In genomic region chr3:89795746-89796145, GRCm38 (mm10) we compare ENCODE assay signal across 12 mouse cellular contexts. TPM values are rescaled to one million over a fixed set of nuclear protein-coding genes. Genes with fewer than 3 reads are reported as not detected.
A peak's percentile ranks its signal among the peaks of the same experiment; 100 is the strongest.
DNase-seq lines count a peak whose midpoint lies in the region; ATAC-seq and TF ChIP-seq lines count a peak whose summit lies in the region.
"Had no signal": no experiment of that assay in that cellular context is flagged by ENCODE, and none has a peak within 500 bp of the region (broad histone marks: within the 10 kb centered on the region; RNA-seq: fewer than 3 reads in every experiment).

No protein-coding gene starts in this region.

- no peaks in the 10 kb centered on the region for H3K9me3 ChIP-seq in liver, embryonic 11.5 days (ENCODE audit: control insufficient read depth, low read length)
- H3K9me3 ChIP-seq: heart, embryonic 13.5 days; limb, embryonic 12.5 days had no signal

- POLR2A ChIA-PET in Patski (lab: Charles Lee), result no interaction called here

- H3K27me3 ChIP-seq in liver, adult 2 months (ENCODE audit: control insufficient read depth, insufficient read depth, low read length), result no peaks in the 10 kb centered on the region
- H3K27me3 ChIP-seq in liver, embryonic 11.5 days (replicated peaks; ENCODE audit: control insufficient read depth, insufficient read depth, low read length), result no peaks in the 10 kb centered on the region
- H3K27me3 ChIP-seq in Patski, result no peaks in the 10 kb centered on the region
- no peaks in the 10 kb centered on the region for H3K27me3 ChIP-seq in cerebellum, adult 2 months (ENCODE audit: control insufficient read depth, insufficient read depth, low read length)
- H3K27me3 ChIP-seq: heart, embryonic 13.5 days had no signal

- H3K36me3 ChIP-seq in liver, adult 2 months (ENCODE audit: control insufficient read depth, insufficient read depth, low read length), result no peaks in the 10 kb centered on the region
- H3K36me3 ChIP-seq in liver, embryonic 11.5 days (ENCODE audit: control insufficient read depth, insufficient read depth, low read length), result no peaks in the 10 kb centered on the region
- H3K36me3 ChIP-seq: heart, embryonic 13.5 days; limb, embryonic 12.5 days had no signal

- WGBS in liver, adult 2 months, result 73% methylated on average over 5 of the region's 5 CpGs
- WGBS in liver, embryonic 11.5 days, result 71% methylated on average over 5 of the region's 5 CpGs
- WGBS in cerebellum, adult 2 months, result 31% methylated on average over 5 of the region's 5 CpGs

- no peak for ATAC-seq in liver, embryonic 11.5 days (replicated peaks; ENCODE audit: low FRiP score)
- peak; percentile 39 for ATAC-seq in Patski
- peak; percentile 29; the same call in 1 of the 2 replicates for ATAC-seq in megakaryocyte progenitor cell, adult 5-6 weeks (replicated peaks; ENCODE audit: poor library complexity)

- in situ Hi-C loops in Patski (cut with MboI; ENCODE audit: low pct_unique_long_range_greater_than_20kb), result no loop called here

- H3K4me1 ChIP-seq in liver, adult 2 months (ENCODE audit: control insufficient read depth, insufficient read depth, low read length), result no peaks in the 10 kb centered on the region
- no peaks in the 10 kb centered on the region for H3K4me1 ChIP-seq in liver, embryonic 11.5 days (replicated peaks; ENCODE audit: control insufficient read depth, insufficient read depth, low read length)
- H3K4me1 ChIP-seq in cerebellum, adult 2 months (ENCODE audit: control insufficient read depth, insufficient read depth, low read length), result no peaks in the 10 kb centered on the region

- CTCF ChIA-PET in Patski (lab: Charles Lee), result interaction anchor here (1.2 to 1.5 kb wide), 4 partner anchors 9 to 63 kb away, joined by 3 to 7 read pairs (median 4); no protein-coding TSS in a partner anchor

- H3K27ac ChIP-seq in liver, adult 2 months (replicated peaks; ENCODE audit: insufficient read depth, low read depth, low read length), result no peak overlapping the region
- no peak overlapping the region for H3K27ac ChIP-seq in liver, embryonic 11.5 days (ENCODE audit: low read depth, low read length)
- no peak overlapping the region for H3K27ac ChIP-seq in cerebellum, adult 2 months (ENCODE audit: insufficient read depth, low read length)
- H3K27ac ChIP-seq: heart, embryonic 13.5 days; hindbrain, embryonic 14.5 days; limb, embryonic 12.5 days had no signal

- TF ChIP-seq POLR2A in liver, adult 2 months (IDR thresholded peaks at IDR 0.05; ENCODE audit: extremely low read depth, insufficient read depth, low read length), result no peak
- no peak for TF ChIP-seq POLR2A in cerebellum, adult 2 months (IDR thresholded peaks at IDR 0.05; ENCODE audit: borderline replicate concordance, insufficient read depth, low read length)

- H3K79me2 ChIP-seq in liver, adult 2 months (ENCODE audit: control insufficient read depth, insufficient read depth, low read length), result no peaks in the 10 kb centered on the region

- no peak overlapping the region for H3K4me3 ChIP-seq in liver, adult 2 months (ENCODE audit: insufficient read depth, low read depth, low read length)
- no peak overlapping the region for H3K4me3 ChIP-seq in liver, embryonic 11.5 days (ENCODE audit: low read depth, low read length)
- H3K4me3 ChIP-seq in cerebellum, adult 2 months (replicated peaks; ENCODE audit: insufficient read depth, low read depth, low read length), result no peak overlapping the region
- H3K4me3 ChIP-seq: heart, embryonic 13.5 days; limb, embryonic 12.5 days had no signal

- peak; percentile 38 for DNase-seq in adrenal gland, postnatal 10 days
- DNase-seq in adrenal gland, adult 18-20 months (ENCODE audit: low spot score in 2 of 2), result no peak
- no peak for DNase-seq in liver, adult 2 months (ENCODE audit: extremely low read depth, low read depth, low spot score)
- DNase-seq in liver, embryonic 11.5 days (ENCODE audit: low spot score), result no peak
- no peak for DNase-seq in Patski (ENCODE audit: low read depth, low spot score)
- DNase-seq in cerebellum, adult 2 months, result no peak
- DNase-seq in cerebellum, adult 8-10 months, result no peak

- H3K9ac ChIP-seq in liver, adult 2 months (ENCODE audit: low read depth, low read length), result no peak overlapping the region
- no peak overlapping the region for H3K9ac ChIP-seq in liver, embryonic 11.5 days (ENCODE audit: low read depth, low read length)
- H3K9ac ChIP-seq: heart, embryonic 13.5 days; hindbrain, embryonic 14.5 days; limb, embryonic 12.5 days had no signal

- peak; percentile 21; the same call in 1 of the 2 replicates for TF ChIP-seq CTCF in liver, adult 2 months (IDR thresholded peaks at IDR 0.05; ENCODE audit: low read depth, low read length)
- TF ChIP-seq CTCF in Patski (IDR thresholded peaks at IDR 0.05), result peak; percentile 72
- no peak for TF ChIP-seq CTCF in cerebellum, adult 2 months (IDR thresholded peaks at IDR 0.05; ENCODE audit: borderline replicate concordance, insufficient read depth, low read depth, low read length)

- no peak overlapping the region for H3K4me2 ChIP-seq in liver, embryonic 11.5 days
- H3K4me2 ChIP-seq: heart, embryonic 13.5 days; hindbrain, embryonic 14.5 days; limb, embryonic 12.5 days had no signal

RNA-seq across cellular contexts. Expression of gene Ube2q1, which starts 22.3 kb away (rescaled TPM):
- total RNA-seq in adrenal gland, postnatal 10 days (2021), result 10 to 100 TPM; 52.4 to 55.4 TPM
- total RNA-seq in adrenal gland, adult 18-20 months (2021), result 10 to 100 TPM; 54.5 to 65.8 TPM
- 12.5 and 16.6 TPM in 2 replicates for total RNA-seq in liver, adult 2 months (2014; rRNA removed)
- polyA plus RNA-seq in liver, adult 2 months (2012; rRNA removed), result 9.1 and 10.0 TPM in 2 replicates
- polyA plus RNA-seq in liver, embryonic 11.5 days (2014; fragmentation: Nextera tagmentation; extraction: Ambion mirVana), result 15.0 and 15.7 TPM in 2 replicates
- 147 TPM for polyA plus RNA-seq in Patski (2021)
- 92.5 and 110 TPM in 2 replicates for total RNA-seq in megakaryocyte progenitor cell, adult 5-6 weeks (2015)
- total RNA-seq in megakaryocyte progenitor cell, adult 5-6 weeks (2017), result 98.1 and 128 TPM in 2 replicates
- 52.7 and 55.7 TPM in 2 replicates for polyA plus RNA-seq in cerebellum, adult 2 months (2012; rRNA removed)

RNA-seq across cellular contexts. Expression of gene Chrnb2, which starts 31.3 kb away (rescaled TPM):
- total RNA-seq in adrenal gland, postnatal 10 days (2021), result 1 to 10 TPM; 3.5 to 5.0 TPM
- 1 to 10 TPM; 4.4 to 4.7 TPM for total RNA-seq in adrenal gland, adult 18-20 months (2021)
- 0.28 and 0.54 TPM in 2 replicates for total RNA-seq in liver, adult 2 months (2014; rRNA removed)
- 0.42 and 0.68 TPM in 2 replicates for polyA plus RNA-seq in liver, adult 2 months (2012; rRNA removed)
- 0.34 and 0.36 TPM in 2 replicates for polyA plus RNA-seq in liver, embryonic 11.5 days (2014; fragmentation: Nextera tagmentation; extraction: Ambion mirVana)
- 1.5 TPM for polyA plus RNA-seq in Patski (2021)
- 0.22 and 0.71 TPM in 2 replicates for total RNA-seq in megakaryocyte progenitor cell, adult 5-6 weeks (2015)
- 0.30 and 0.37 TPM in 2 replicates for total RNA-seq in megakaryocyte progenitor cell, adult 5-6 weeks (2017)
- 46.2 and 51.4 TPM in 2 replicates for polyA plus RNA-seq in cerebellum, adult 2 months (2012; rRNA removed)

RNA-seq across cellular contexts. Expression of gene She, which starts 35.4 kb away (rescaled TPM):
- 10 to 100 TPM; 14.9 to 17.5 TPM for total RNA-seq in adrenal gland, postnatal 10 days (2021)
- total RNA-seq in adrenal gland, adult 18-20 months (2021), result 1 to 10 TPM; 7.1 to 7.3 TPM
- total RNA-seq in liver, adult 2 months (2014; rRNA removed), result 2.3 and 2.5 TPM in 2 replicates
- polyA plus RNA-seq in liver, adult 2 months (2012; rRNA removed), result 0.78 TPM in 2 replicates
- 3.2 and 3.9 TPM in 2 replicates for polyA plus RNA-seq in liver, embryonic 11.5 days (2014; fragmentation: Nextera tagmentation; extraction: Ambion mirVana)
- 0.03 TPM for polyA plus RNA-seq in Patski (2021)
- total RNA-seq in megakaryocyte progenitor cell, adult 5-6 weeks (2015), result 0.12 TPM in 1 of 2 replicates, not detected in the other
- total RNA-seq in megakaryocyte progenitor cell, adult 5-6 weeks (2017), result not detected in 2 replicates
- polyA plus RNA-seq in cerebellum, adult 2 months (2012; rRNA removed), result 1.7 and 1.9 TPM in 2 replicates
- total RNA-seq: monocyte, adult 5-6 weeks had no signal
